Mouse (Mus musculus) bone marrow macrophage, adult 2 months (primary cell): ENCODE measurements around the gene Nod1.
A peak's percentile ranks its signal among the peaks of the same experiment; 100 is the strongest.

Experiments
- CTCF ChIP-seq: IDR thresholded peaks from 2 replicates; pipeline ENCODE4 v1.5.1; 2012; ENCODE audit warnings: low read depth, mild to moderate bottlenecking, low read length, moderate library complexity
- POLR2A ChIP-seq: IDR thresholded peaks from 2 replicates; pipeline ENCODE4 v1.6.1; 2012; ENCODE audit warnings: mild to moderate bottlenecking, low read depth, low read length, borderline replicate concordance

GRCm38 (mm10) chr6:55016710-55017583 is 44.5 kb upstream of the Nod1 start:
- TF ChIP-seq CTCF: peak; percentile 72
- no peak for TF ChIP-seq POLR2A
